Mouse (Mus musculus) cerebellum, adult 2 months (tissue): ENCODE data around the gene Olah.

Source experiments
- CTCF ChIP-seq: fragments of 200-500 bp; IDR thresholded peaks from 2 replicates; pipeline ENCODE4 v1.5.1; 2011; ENCODE audit warnings: low read depth, mild to moderate bottlenecking, control low read depth, low read length, moderate library complexity, borderline replicate concordance; ENCODE audit not compliant: insufficient read depth
- POLR2A ChIP-seq: fragments of 200-500 bp; IDR thresholded peaks from 2 replicates; pipeline ENCODE4 v1.6.1; 2011; ENCODE audit warnings: low read length, control low read depth, borderline replicate concordance; ENCODE audit not compliant: insufficient read depth

- TF ChIP-seq CTCF (no peak), POLR2A (no peak)
Observed at GRCm38 (mm10) chr2:3324381-3325130, 72.5 kb downstream of the Olah start.
